Mouse (Mus musculus): ENCODE results near the gene Slc4a1. TPM values are rescaled to one million over a fixed set of nuclear protein-coding genes. Genes with fewer than 3 reads are reported as not detected.

Slc4a1 gene
- polyA plus RNA-seq, 1 experiment from 2014 or later = 34.5 TPM

- Histone ChIP-seq H3K27me3 (ENCODE audit: low read depth, poor library complexity, severe bottlenecking) (peaks cover 12% of the 10 kb centered on the region; the same call in 1 of the 2 replicates), H3K4me3 (no peak overlapping the region), H3K36me3 (no peaks in the 10 kb centered on the region), H3K4me1 (peaks cover 7% of the 10 kb centered on the region), H3K27ac (no peak overlapping the region), H3K9me3 (replicated peaks) (no peaks in the 10 kb centered on the region)
- 88% methylated on average over 4 of the region's 4 CpGs for WGBS
- no peak for DNase-seq (ENCODE audit: low spot score)
Measured at GRCm38 (mm10) chr11:102350416-102350815, 15.6 kb downstream of the Slc4a1 start.

DNA sequence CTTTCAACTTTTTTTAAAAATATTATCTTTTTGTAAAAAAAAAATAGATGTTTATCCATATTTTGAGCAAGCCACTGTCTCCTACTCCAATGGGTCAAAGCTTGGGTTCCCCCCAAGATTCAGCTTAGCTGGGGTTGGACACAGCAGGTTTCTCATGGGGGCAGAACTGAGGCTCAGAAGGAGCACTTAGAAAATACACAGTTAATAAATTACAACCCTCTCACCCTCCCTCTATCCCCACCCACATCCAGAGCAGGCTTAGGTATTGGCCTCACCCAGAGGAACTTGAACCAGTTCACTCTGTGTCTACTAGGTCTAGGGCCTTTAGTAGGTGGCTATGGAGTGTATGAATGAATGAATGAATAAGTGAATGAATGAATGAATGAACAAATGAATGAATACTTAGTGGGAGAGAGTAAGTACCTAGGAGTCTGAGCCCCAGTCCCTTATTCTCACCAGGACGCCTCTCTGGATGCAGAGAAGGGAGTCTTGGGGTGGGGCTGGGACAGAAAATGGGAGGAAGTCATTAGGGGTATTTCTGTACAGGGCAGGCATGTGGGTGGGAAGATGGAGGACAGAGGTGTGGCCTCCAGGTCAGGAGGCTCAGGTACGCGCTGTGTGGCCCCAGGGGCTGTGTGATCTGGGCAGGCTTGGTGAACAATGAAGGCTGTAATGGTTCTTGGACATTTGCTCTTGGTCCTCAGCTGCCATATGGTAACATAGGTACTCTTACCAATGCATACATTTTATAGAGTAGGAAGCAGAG is 16.6 kb downstream of the Slc4a1 start:
- no peak overlapping the region for H3K4me3 ChIP-seq
- peaks cover 7% of the 10 kb centered on the region for H3K4me1 ChIP-seq
- H3K9me3 ChIP-seq (replicated peaks) = no peaks in the 10 kb centered on the region
- no peak overlapping the region for H3K27ac ChIP-seq
- peaks cover 12% of the 10 kb centered on the region; the same call in 1 of the 2 replicates for H3K27me3 ChIP-seq (ENCODE audit: low read depth, poor library complexity, severe bottlenecking)
- no peak for DNase-seq (ENCODE audit: low spot score)
- WGBS = 91% methylated on average over 3 of the region's 3 CpGs
- no peaks in the 10 kb centered on the region for H3K36me3 ChIP-seq

GRCm38 (mm10) chr11:102348771-102349170 is 17.2 kb downstream of the Slc4a1 start:
- Histone ChIP-seq H3K4me3 (no peak overlapping the region), H3K9me3 (replicated peaks) (no peaks in the 10 kb centered on the region), H3K27me3 (ENCODE audit: low read depth, poor library complexity, severe bottlenecking) (peaks cover 12% of the 10 kb centered on the region; the same call in 1 of the 2 replicates), H3K4me1 (peaks cover 7% of the 10 kb centered on the region), H3K27ac (no peak overlapping the region), H3K36me3 (no peaks in the 10 kb centered on the region)
- DNase-seq (ENCODE audit: low spot score) = no peak
- WGBS = 87% methylated on average over 11 of the region's 11 CpGs

DNA sequence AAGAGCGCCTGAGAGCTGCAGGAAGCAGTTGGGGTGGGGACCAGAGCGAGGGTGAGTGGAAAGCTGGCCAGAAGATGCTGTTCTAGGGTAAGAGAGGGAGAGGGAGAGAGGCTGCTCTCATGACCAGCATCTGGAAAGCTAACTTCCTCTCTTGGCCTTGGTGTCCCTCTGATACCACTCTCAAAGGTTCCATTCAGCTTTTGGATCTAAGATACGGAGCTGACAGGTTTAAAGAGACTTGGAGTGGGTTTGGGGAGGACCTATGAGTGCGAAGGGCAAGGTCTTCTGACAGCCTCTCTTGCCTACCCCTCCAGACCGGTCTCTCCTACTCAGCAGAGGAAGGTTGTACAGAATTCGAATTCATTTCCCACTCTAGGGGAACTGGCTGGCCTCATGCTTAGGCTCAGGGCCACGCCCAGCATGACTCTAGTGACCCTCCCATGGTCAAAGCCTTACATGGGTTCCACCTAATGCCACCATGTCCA is 17.9 kb downstream of the Slc4a1 start:
- no peak for DNase-seq (ENCODE audit: low spot score)
- H3K27ac ChIP-seq = no peak overlapping the region
- peaks cover 12% of the 10 kb centered on the region; the same call in 1 of the 2 replicates for H3K27me3 ChIP-seq (ENCODE audit: low read depth, poor library complexity, severe bottlenecking)
- no peaks in the 10 kb centered on the region for H3K36me3 ChIP-seq
- H3K4me3 ChIP-seq = no peak overlapping the region
- WGBS = 90% methylated on average over 7 of the region's 7 CpGs
- no peaks in the 10 kb centered on the region for H3K9me3 ChIP-seq (replicated peaks)
- peaks cover 7% of the 10 kb centered on the region for H3K4me1 ChIP-seq

GRCm38 (mm10) chr11:102347683-102348082 is 18.3 kb downstream of the Slc4a1 start:
- Histone ChIP-seq H3K27ac (no peak overlapping the region), H3K4me3 (no peak overlapping the region), H3K36me3 (no peaks in the 10 kb centered on the region), H3K4me1 (peaks cover 7% of the 10 kb centered on the region), H3K27me3 (ENCODE audit: low read depth, poor library complexity, severe bottlenecking) (peaks cover 10% of the 10 kb centered on the region; the same call in 1 of the 2 replicates), H3K9me3 (replicated peaks) (no peaks in the 10 kb centered on the region)
- 75% methylated on average over 5 of the region's 5 CpGs for WGBS
- DNase-seq (ENCODE audit: low spot score) = no peak

DNA sequence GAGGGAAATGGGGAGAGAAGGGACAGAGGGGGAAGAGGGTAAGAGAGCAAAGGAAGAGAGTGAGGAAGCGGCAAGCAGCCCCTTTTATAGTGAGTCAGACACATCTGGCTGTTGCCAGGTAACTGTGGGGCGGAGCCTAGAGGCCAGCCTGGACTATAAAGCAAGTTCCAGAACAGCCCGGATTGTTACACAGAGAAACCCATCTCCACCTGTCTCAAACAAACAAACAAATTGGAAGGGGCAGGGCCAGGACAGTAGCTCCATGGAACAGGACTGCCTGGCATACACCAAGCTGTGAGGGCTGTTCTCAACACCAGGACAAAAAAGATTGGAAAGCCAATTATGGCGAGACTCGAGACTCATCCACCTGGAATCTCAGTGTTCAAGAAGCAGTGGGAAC is 19.1 kb downstream of the Slc4a1 start:
- no peak overlapping the region for H3K4me3 ChIP-seq
- no peak overlapping the region for H3K27ac ChIP-seq
- 60% methylated on average over 5 of the region's 5 CpGs for WGBS
- peaks cover 3% of the 10 kb centered on the region; the same call in 1 of the 2 replicates for H3K27me3 ChIP-seq (ENCODE audit: low read depth, poor library complexity, severe bottlenecking)
- H3K9me3 ChIP-seq (replicated peaks) = no peaks in the 10 kb centered on the region
- no peak for DNase-seq (ENCODE audit: low spot score)
- H3K4me1 ChIP-seq = peaks cover 7% of the 10 kb centered on the region
- no peaks in the 10 kb centered on the region for H3K36me3 ChIP-seq

DNA sequence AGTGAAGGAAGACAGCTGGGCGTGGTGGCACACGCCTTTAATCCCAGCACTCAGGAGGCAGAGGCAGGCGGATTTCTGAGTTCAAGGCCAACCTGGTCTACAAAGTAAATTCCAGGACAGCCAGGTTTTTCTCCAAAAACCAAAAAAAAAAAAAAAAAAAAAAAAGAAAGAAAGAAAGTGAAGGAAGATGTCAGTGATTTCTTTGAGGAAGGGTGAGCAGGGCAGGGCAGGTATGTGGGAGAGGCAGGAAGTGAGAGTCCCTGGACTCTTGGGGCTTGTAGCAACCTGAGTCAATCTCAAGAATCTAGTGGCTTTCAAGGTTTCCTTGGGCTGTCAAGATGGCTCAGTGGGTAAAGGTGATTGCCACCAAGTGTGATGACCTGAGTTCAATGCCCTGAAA is 21.5 kb downstream of the Slc4a1 start:
- H3K27me3 ChIP-seq (ENCODE audit: low read depth, poor library complexity, severe bottlenecking) = no peaks in the 10 kb centered on the region
- H3K9me3 ChIP-seq (replicated peaks) = no peaks in the 10 kb centered on the region
- H3K4me1 ChIP-seq = peaks cover 7% of the 10 kb centered on the region
- no peaks in the 10 kb centered on the region for H3K36me3 ChIP-seq
- H3K4me3 ChIP-seq = no peak overlapping the region
- no peak overlapping the region for H3K27ac ChIP-seq
- no peak for DNase-seq (ENCODE audit: low spot score)
- 84% methylated on average over 3 of the region's 3 CpGs for WGBS

- no peak for DNase-seq (ENCODE audit: low spot score)
- Histone ChIP-seq H3K27me3 (ENCODE audit: low read depth, poor library complexity, severe bottlenecking) (no peaks in the 10 kb centered on the region), H3K4me3 (no peak overlapping the region), H3K36me3 (no peaks in the 10 kb centered on the region), H3K27ac (no peak overlapping the region), H3K9me3 (replicated peaks) (no peaks in the 10 kb centered on the region), H3K4me1 (peaks cover 7% of the 10 kb centered on the region)
- WGBS = 73% methylated on average over 12 of the region's 12 CpGs
Measured at GRCm38 (mm10) chr11:102342742-102343141, 23.3 kb downstream of the Slc4a1 start.

- DNase-seq (ENCODE audit: low spot score) = no peak
- H3K4me1 ChIP-seq = no peaks in the 10 kb centered on the region
- no peak overlapping the region for H3K27ac ChIP-seq
- no peaks in the 10 kb centered on the region for H3K9me3 ChIP-seq (replicated peaks)
- WGBS = 94% methylated on average over 4 of the region's 4 CpGs
- H3K27me3 ChIP-seq (ENCODE audit: low read depth, poor library complexity, severe bottlenecking) = no peaks in the 10 kb centered on the region
- H3K36me3 ChIP-seq = no peaks in the 10 kb centered on the region
- H3K4me3 ChIP-seq = no peak overlapping the region
Measured at GRCm38 (mm10) chr11:102341101-102341500, 24.9 kb downstream of the Slc4a1 start.

DNA sequence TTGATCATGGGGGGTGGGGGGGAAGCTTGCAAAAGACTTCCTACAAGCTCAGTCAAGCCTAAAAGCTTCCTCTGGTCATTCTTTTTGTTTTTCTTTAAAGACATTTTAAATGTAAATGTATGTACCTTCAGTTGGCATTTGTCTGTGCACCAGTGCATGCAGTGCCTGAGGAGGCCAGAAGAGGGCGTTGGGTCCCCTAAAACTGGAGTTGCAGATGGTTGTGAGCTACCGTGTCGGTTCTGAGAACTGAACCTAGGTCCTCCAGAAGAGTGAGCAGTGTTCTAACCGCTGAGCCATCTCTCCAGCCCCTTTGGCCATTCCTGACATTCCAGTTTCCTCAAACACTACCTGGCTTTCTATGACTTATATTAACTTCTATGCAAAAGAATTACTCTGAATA is 26.4 kb downstream of the Slc4a1 start:
- Histone ChIP-seq H3K36me3 (no peaks in the 10 kb centered on the region), H3K9me3 (replicated peaks) (no peaks in the 10 kb centered on the region), H3K4me3 (no peak overlapping the region), H3K27me3 (ENCODE audit: low read depth, poor library complexity, severe bottlenecking) (no peaks in the 10 kb centered on the region), H3K4me1 (peaks cover 6% of the 10 kb centered on the region; the same call in 1 of the 2 replicates), H3K27ac (no peak overlapping the region)
- DNase-seq (ENCODE audit: low spot score) = no peak
- WGBS = 59% methylated on average over 4 of the region's 4 CpGs

DNA sequence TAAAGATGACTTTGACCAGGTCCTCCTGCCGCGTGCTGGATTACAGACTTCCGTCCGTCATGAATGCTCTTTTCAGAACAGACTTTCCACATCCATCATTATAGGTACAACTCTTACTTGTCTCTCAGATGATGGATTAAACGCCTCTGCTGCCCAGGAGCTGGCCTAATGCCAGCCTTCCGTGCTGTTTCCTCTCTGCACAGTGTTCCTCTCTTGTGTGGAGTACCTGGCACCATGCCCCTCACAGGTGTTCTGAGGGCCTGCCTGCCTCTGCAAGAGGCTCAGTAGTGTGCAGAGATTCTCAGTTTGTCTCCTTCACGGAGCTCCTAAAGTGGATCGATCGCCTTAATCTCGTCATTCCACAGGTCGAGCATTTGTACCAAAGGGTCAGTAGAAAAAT is 26.8 kb downstream of the Slc4a1 start:
- WGBS = 83% methylated on average over 11 of the region's 11 CpGs
- Histone ChIP-seq H3K36me3 (no peaks in the 10 kb centered on the region), H3K4me3 (no peak overlapping the region), H3K27me3 (ENCODE audit: low read depth, poor library complexity, severe bottlenecking) (no peaks in the 10 kb centered on the region), H3K27ac (no peak overlapping the region), H3K4me1 (peaks cover 6% of the 10 kb centered on the region; the same call in 1 of the 2 replicates), H3K9me3 (replicated peaks) (no peaks in the 10 kb centered on the region)
- no peak for DNase-seq (ENCODE audit: low spot score)

GRCm38 (mm10) chr11:102338561-102338960 is 27.4 kb downstream of the Slc4a1 start:
- 47% methylated on average over 3 of the region's 3 CpGs for WGBS
- Histone ChIP-seq H3K9me3 (replicated peaks) (no peaks in the 10 kb centered on the region), H3K4me1 (peaks cover 6% of the 10 kb centered on the region; the same call in 1 of the 2 replicates), H3K36me3 (no peaks in the 10 kb centered on the region), H3K27me3 (ENCODE audit: low read depth, poor library complexity, severe bottlenecking) (no peaks in the 10 kb centered on the region), H3K4me3 (no peak overlapping the region), H3K27ac (no peak overlapping the region)
- DNase-seq (ENCODE audit: low spot score) = no peak

GRCm38 (mm10) chr11:102337921-102338320 is 28.1 kb downstream of the Slc4a1 start:
- no peak overlapping the region for H3K27ac ChIP-seq
- H3K36me3 ChIP-seq = no peaks in the 10 kb centered on the region
- no peaks in the 10 kb centered on the region for H3K9me3 ChIP-seq (replicated peaks)
- peaks cover 6% of the 10 kb centered on the region; the same call in 1 of the 2 replicates for H3K4me1 ChIP-seq
- no peaks in the 10 kb centered on the region for H3K27me3 ChIP-seq (ENCODE audit: low read depth, poor library complexity, severe bottlenecking)
- H3K4me3 ChIP-seq = no peak overlapping the region
- 37% methylated on average over 1 of the region's 1 CpGs for WGBS
- no peak for DNase-seq (ENCODE audit: low spot score)
